Mouse (Mus musculus) heart, embryonic 11.5 days (tissue): ENCODE measurements around the gene Glis2. TPM values are rescaled to one million over a fixed set of nuclear protein-coding genes. Genes with fewer than 3 reads are reported as not detected.

Experiments used
- ATAC-seq: fragments of 200-750 bp; cut with Nextera tagmentation; replicated peaks from 2 replicates; pipeline ENCODE4 v1.8.0; 2017; ENCODE audit warnings: moderate library complexity; ENCODE audit not compliant: insufficient number of reproducible peaks, low FRiP score, low TSS enrichment
- H3K27ac ChIP-seq: fragments of 300-500 bp; sonication (generic); 2 replicates; pipeline ENCODE4 v1.5.1; 2014; ENCODE audit warnings: mild to moderate bottlenecking, low read depth, low read length
- H3K27me3 ChIP-seq: fragments of 300-500 bp; sonication (generic); 2 replicates; pipeline ENCODE4 v1.6.1; 2014; ENCODE audit warnings: mild to moderate bottlenecking, low read length, mixed read lengths; ENCODE audit not compliant: control insufficient read depth, insufficient read depth
- H3K36me3 ChIP-seq: fragments of 300-500 bp; sonication (generic); 2 replicates; pipeline ENCODE4 v1.6.1; 2014; ENCODE audit warnings: mild to moderate bottlenecking, low read length, moderate library complexity, mixed read lengths; ENCODE audit not compliant: control insufficient read depth, insufficient read depth
- H3K4me1 ChIP-seq: fragments of 300-500 bp; sonication (generic); 2 replicates; pipeline ENCODE4 v1.6.1; 2014; ENCODE audit warnings: low read length; ENCODE audit not compliant: control insufficient read depth, insufficient read depth
- H3K4me2 ChIP-seq: fragments of 300-500 bp; sonication (generic); 2 replicates; pipeline ENCODE4 v1.6.1; 2014; ENCODE audit warnings: mild to moderate bottlenecking, moderate library complexity
- H3K4me3 ChIP-seq: fragments of 300-500 bp; sonication (generic); 2 replicates; pipeline ENCODE4 v1.5.1; 2014; ENCODE audit warnings: low read depth, low read length
- H3K9ac ChIP-seq: fragments of 300-500 bp; sonication (generic); 2 replicates; pipeline ENCODE4 v1.6.1; 2014; ENCODE audit warnings: mild to moderate bottlenecking, low read depth, low read length, moderate library complexity
- H3K9me3 ChIP-seq: fragments of 300-500 bp; sonication (generic); replicated peaks from 2 replicates; pipeline ENCODE4 v1.6.1; 2016; ENCODE audit warnings: low read length; ENCODE audit not compliant: control insufficient read depth
- WGBS: fragments of 180-500 bp; shearing (Covaris S2); extraction: QIAGEN DNeasy Blood & Tissue Kit; methylation state at CpG from one replicate; pipeline ENCODE4 v1.1.7; 2014; ENCODE audit not compliant: insufficient replicate concordance; 5-methylcytosine and 5-hydroxymethylcytosine counted together
- polyA plus RNA-seq: library from polyadenylated mRNA; unstranded; fragments of >200 nt; fragmentation: Nextera tagmentation; extraction: Ambion mirVana; gene quantifications from 2 replicates; pipeline ENCODE4 v1.2.1, GENCODE M21; 2014

Gene Glis2
- polyA plus RNA-seq, 1 experiment from 2014 or later: 23.3 TPM

- H3K4me3 ChIP-seq: no peak overlapping the region
- no peak overlapping the region for H3K27ac ChIP-seq
- 87% methylated on average over 11 of the region's 11 CpGs for WGBS
- no peak for ATAC-seq
- H3K9ac ChIP-seq: 0 out of 2 replicates have a peak overlapping the region, but pooled peaks have one; percentile 10
- no peak overlapping the region for H3K4me2 ChIP-seq
- H3K4me1 ChIP-seq: peaks cover 46% of the 10 kb centered on the region
- no peaks in the 10 kb centered on the region for H3K9me3 ChIP-seq
- no peaks in the 10 kb centered on the region for H3K27me3 ChIP-seq
- peaks cover 30% of the 10 kb centered on the region for H3K36me3 ChIP-seq
Observed at GRCm38 (mm10) chr16:4649692-4650091, 55.2 kb downstream of the Glis2 start.

- no peak overlapping the region for H3K4me2 ChIP-seq
- peaks cover 30% of the 10 kb centered on the region for H3K36me3 ChIP-seq
- 94% methylated on average over 3 of the region's 3 CpGs for WGBS
- no peak overlapping the region for H3K9ac ChIP-seq
- no peak overlapping the region for H3K27ac ChIP-seq
- peaks cover 50% of the 10 kb centered on the region for H3K4me1 ChIP-seq
- H3K9me3 ChIP-seq: no peaks in the 10 kb centered on the region
- no peak for ATAC-seq
- H3K27me3 ChIP-seq: no peaks in the 10 kb centered on the region
- no peak overlapping the region for H3K4me3 ChIP-seq
Observed at GRCm38 (mm10) chr16:4650161-4650560, 55.6 kb downstream of the Glis2 start.

GRCm38 (mm10) chr16:4651081-4651480 lies 56.6 kb downstream of the Glis2 start:
- peaks cover 54% of the 10 kb centered on the region for H3K4me1 ChIP-seq
- H3K9me3 ChIP-seq: no peaks in the 10 kb centered on the region
- no peaks in the 10 kb centered on the region for H3K27me3 ChIP-seq
- no peak overlapping the region; the same call in 1 of the 2 replicates for H3K9ac ChIP-seq
- H3K4me3 ChIP-seq: no peak overlapping the region
- 80% methylated on average over 1 of the region's 1 CpGs for WGBS
- no peak for ATAC-seq
- no peak overlapping the region for H3K4me2 ChIP-seq
- H3K27ac ChIP-seq: peak overlapping the region; percentile 55
- H3K36me3 ChIP-seq: peaks cover 30% of the 10 kb centered on the region

- Histone ChIP-seq H3K36me3 (peaks cover 30% of the 10 kb centered on the region), H3K9me3 (no peaks in the 10 kb centered on the region), H3K4me2 (no peak overlapping the region), H3K9ac (peak overlapping the region; percentile 28; the same call in 1 of the 2 replicates), H3K27me3 (no peaks in the 10 kb centered on the region), H3K4me3 (no peak overlapping the region), H3K4me1 (peaks cover 54% of the 10 kb centered on the region), H3K27ac (peak overlapping the region; percentile 55; the same call in 1 of the 2 replicates)
- whole genome bisulfite sequencing: 75% methylated on average over 7 of the region's 7 CpGs
- ATAC-seq: no peak
Observed at GRCm38 (mm10) chr16:4651624-4652023, 57.1 kb downstream of the Glis2 start.

GRCm38 (mm10) chr16:4652707-4653416 lies 58.3 kb downstream of the Glis2 start:
- ATAC-seq: no peak
- Histone ChIP-seq H3K27ac (peak overlapping the region; percentile 64), H3K4me2 (no peak overlapping the region), H3K36me3 (peaks cover 30% of the 10 kb centered on the region), H3K9me3 (no peaks in the 10 kb centered on the region), H3K4me1 (peaks cover 49% of the 10 kb centered on the region), H3K9ac (peak overlapping the region; percentile 10; the same call in 1 of the 2 replicates), H3K4me3 (no peak overlapping the region), H3K27me3 (no peaks in the 10 kb centered on the region)
- 54% methylated on average over 4 of the region's 4 CpGs for WGBS

- whole genome bisulfite sequencing: 73% methylated on average over 10 of the region's 10 CpGs
- Histone ChIP-seq H3K36me3 (peaks cover 15% of the 10 kb centered on the region), H3K4me3 (no peak overlapping the region), H3K27ac (0 out of 2 replicates have a peak overlapping the region, but pooled peaks have one; percentile 84), H3K4me2 (no peak overlapping the region), H3K27me3 (no peaks in the 10 kb centered on the region), H3K9me3 (no peaks in the 10 kb centered on the region), H3K9ac (0 out of 2 replicates have a peak overlapping the region, but pooled peaks have one; percentile 16), H3K4me1 (peaks cover 54% of the 10 kb centered on the region)
- ATAC-seq: no peak
Observed at GRCm38 (mm10) chr16:4654706-4655105, 60.2 kb downstream of the Glis2 start.

- ATAC-seq: no peak
Observed at GRCm38 (mm10) chr16:4655251-4655734, 60.8 kb downstream of the Glis2 start.

GRCm38 (mm10) chr16:4655764-4656570 lies 61.5 kb downstream of the Glis2 start:
- peaks cover 10% of the 10 kb centered on the region for H3K36me3 ChIP-seq
- no peak for ATAC-seq
- peak overlapping the region; percentile 65 for H3K9ac ChIP-seq

More at GRCm38 (mm10) chr16:4655251-4655734, 60.8 kb downstream of the Glis2 start:
- H3K9me3 ChIP-seq: no peaks in the 10 kb centered on the region
- H3K9ac ChIP-seq: peak overlapping the region; percentile 65
- peak overlapping the region; percentile 84 for H3K27ac ChIP-seq
- H3K4me2 ChIP-seq: no peak overlapping the region
- no peaks in the 10 kb centered on the region for H3K27me3 ChIP-seq
- H3K4me1 ChIP-seq: peaks cover 54% of the 10 kb centered on the region
- no peak overlapping the region for H3K4me3 ChIP-seq
- 56% methylated on average over 4 of the region's 4 CpGs for WGBS
- H3K36me3 ChIP-seq: peaks cover 9% of the 10 kb centered on the region

More at GRCm38 (mm10) chr16:4655764-4656570, 61.5 kb downstream of the Glis2 start:
- peak overlapping the region; percentile 20 for H3K4me2 ChIP-seq
- WGBS: 21% methylated on average over 11 of the region's 11 CpGs
- no peaks in the 10 kb centered on the region for H3K27me3 ChIP-seq
- H3K4me1 ChIP-seq: peaks cover 54% of the 10 kb centered on the region
- H3K4me3 ChIP-seq: no peak overlapping the region
- H3K27ac ChIP-seq: peak overlapping the region; percentile 84
- H3K9me3 ChIP-seq: no peaks in the 10 kb centered on the region
